Mouse (Mus musculus): ENCODE data around the gene Usp53.
"Not testable (repeated sequence)": the region's sequence is repeated elsewhere in the genome, so short reads cannot be mapped to it uniquely, and the experiment has no call there.

The Usp53 gene

GRCm38 (mm10) chr3:122943387-122943890 is 40.9 kb downstream of the Usp53 start:
- no peak for DNase-seq (ENCODE audit: low spot score)

DNA sequence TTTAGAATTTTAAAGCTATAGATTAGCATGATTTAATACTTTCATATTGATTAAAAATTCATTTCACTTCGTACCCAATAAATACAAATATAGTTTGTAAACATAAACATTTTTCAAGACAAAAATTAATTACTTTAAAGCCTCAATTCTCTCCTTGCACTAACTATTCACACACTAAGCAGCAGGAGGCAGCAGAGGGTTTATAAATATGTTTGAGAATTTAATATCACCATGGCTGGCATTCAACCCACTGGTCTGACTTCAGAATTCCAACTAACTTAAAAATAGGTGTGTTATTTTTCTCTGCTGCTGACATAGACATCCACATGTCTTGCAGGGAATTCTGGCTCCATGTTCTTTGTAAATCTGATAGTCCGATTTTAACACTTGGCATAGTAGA is 45.1 kb downstream of the Usp53 start:
- DNase-seq (ENCODE audit: low spot score), result peak; percentile 50

- DNase-seq (ENCODE audit: low spot score), result not testable (repeated sequence)
These were observed 47.1 kb downstream of the Usp53 start for GRCm38 (mm10) chr3:122937176-122937575.

DNA sequence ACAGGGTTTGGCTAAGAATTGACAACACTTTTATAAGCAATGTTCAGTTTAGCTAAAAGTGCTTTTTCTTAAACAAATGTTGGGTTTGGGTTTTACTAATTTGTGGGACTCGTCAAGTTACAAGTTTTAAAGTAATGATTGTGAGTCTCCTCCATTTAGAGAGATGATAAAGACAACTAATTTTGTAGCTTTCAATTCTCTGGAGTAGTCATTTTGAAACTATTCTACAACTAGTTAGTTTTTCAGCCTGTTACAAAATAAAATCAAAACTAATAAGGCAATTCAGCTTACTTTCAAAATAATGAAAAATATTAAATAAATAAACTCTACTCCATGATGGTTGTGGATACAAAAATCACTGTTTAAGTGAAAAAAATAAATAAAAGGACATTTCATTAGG is 51.8 kb downstream of the Usp53 start:
- no peak for DNase-seq (ENCODE audit: low spot score)

GRCm38 (mm10) chr3:122929723-122930122 is 54.6 kb downstream of the Usp53 start:
- no peak for DNase-seq (ENCODE audit: low spot score)

GRCm38 (mm10) chr3:122924009-122924914 is 60.0 kb downstream of the Usp53 start, which contains the start of gene 1810037I17Rik:
1810037I17Rik (plus strand) TSS chr3:122924203.
- DNase-seq (ENCODE audit: low spot score), result peak; percentile 99

DNA sequence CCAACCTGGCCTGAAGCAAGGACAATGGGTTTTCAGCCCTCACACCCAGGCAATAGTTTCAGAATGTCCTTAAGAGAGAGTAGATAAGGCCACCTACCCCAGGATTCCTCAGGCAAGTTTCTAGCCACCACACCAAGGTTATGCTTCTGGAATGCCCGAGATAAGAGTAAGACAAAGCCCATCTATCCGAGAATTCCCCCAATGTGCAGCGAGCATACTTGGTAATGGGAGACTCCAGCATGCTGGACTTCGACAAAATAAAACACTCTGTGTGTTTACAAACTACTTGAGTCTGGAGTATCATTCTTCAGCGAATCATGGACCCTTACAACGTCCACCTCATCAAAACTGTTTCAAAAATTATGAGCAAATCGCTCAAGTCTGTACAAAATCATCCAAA is 61.2 kb downstream of the Usp53 start:
- DNase-seq (ENCODE audit: low spot score), result no peak

- DNase-seq (ENCODE audit: low spot score), result no peak
These were observed 62.4 kb downstream of the Usp53 start for GRCm38 (mm10) chr3:122921676-122922527.

- DNase-seq (ENCODE audit: low spot score), result no peak
These were observed 63.5 kb downstream of the Usp53 start for GRCm38 (mm10) chr3:122920572-122921435.

GRCm38 (mm10) chr3:122919260-122919659 is 65.0 kb downstream of the Usp53 start, which contains the start of gene Gm10959:
Gm10959 (minus strand) TSS chr3:122919360.
- no peak for DNase-seq (ENCODE audit: low spot score)

GRCm38 (mm10) chr3:122918672-122919071 is 65.6 kb downstream of the Usp53 start:
- DNase-seq (ENCODE audit: low spot score), result no peak

DNA sequence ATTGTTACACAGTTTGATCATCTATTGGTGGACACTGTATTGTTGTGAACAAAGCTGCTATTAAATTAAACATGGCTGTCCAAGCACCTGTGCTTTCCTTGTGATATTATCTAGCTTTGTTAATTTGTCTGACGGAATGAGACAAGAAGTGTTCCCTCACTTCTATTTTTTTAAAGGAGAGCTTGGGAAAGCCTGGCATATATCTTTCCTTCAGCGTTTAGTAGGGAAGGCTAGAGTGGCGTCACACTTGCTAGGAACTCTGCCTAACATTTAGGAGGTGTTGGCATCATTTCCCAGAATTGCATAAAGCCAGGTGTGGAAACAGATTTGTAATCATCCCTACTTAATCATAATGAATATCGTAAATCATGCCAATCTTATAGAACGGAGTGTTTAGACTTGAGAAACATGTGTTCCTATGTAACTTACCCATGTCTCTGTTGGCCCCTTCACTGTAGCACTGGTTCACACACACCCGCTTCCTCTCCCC is 68.1 kb downstream of the Usp53 start:
- DNase-seq (ENCODE audit: low spot score), result no peak

DNA sequence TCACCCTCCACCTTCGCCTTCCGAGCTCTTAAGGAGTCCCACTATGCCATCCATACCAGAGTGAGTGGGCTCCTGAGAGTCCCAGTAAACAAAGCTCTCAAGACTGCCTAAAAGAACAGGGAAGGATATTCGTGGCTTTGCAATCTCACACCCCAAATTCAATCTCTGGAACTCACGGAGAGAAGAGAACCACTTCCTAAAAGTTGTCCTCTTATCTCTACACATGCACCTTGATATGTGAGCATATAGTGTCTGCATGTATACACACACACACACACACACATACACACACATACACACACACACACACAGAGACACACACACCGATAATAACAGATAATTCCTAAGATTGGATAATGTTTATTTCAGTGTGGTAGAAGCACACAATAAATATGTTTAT is 68.8 kb downstream of the Usp53 start:
- DNase-seq (ENCODE audit: low spot score), result no peak

DNA sequence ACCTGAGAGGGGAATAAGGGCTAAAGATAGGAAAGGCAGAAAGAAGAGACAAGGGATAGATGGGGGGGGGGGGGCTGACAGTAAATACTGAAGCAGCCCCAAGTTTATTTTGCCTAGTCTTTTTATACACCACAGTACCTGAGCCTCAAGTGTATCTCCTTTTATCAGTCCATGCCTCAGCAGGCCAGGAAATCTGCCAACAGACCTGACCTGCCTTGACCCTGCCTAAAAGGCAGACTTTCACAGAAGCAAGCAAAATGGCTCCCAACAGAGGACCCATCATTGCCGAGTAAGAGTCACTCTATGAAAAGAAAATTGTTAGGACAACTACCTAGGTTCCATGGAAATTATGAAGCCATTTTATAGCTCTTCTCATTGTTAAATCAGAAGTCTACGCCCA is 76.5 kb downstream of the Usp53 start:
- no peak for DNase-seq (ENCODE audit: low spot score)

GRCm38 (mm10) chr3:122903746-122904433 is 80.4 kb downstream of the Usp53 start:
- DNase-seq (ENCODE audit: low spot score), result peak; percentile 52

DNA sequence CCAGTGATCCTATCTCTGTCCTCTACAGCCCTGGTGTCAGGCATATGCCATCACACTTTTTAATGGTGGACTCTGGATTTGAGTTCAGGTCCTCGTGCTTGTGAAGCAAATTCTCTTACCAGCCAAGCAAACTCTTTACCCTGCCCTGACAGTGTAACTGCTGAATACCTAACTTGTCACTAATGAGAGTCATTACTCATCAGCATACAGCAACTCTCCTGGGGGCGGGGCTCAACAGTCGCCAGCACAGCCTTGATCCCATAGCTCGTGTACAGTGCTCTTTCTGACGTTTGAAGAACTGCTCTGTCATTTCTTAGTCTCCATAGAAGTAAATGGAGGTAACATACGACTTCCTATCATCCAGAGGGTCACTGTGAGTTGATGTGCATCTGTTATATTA is 86.1 kb downstream of the Usp53 start:
- DNase-seq (ENCODE audit: low spot score), result no peak

DNA sequence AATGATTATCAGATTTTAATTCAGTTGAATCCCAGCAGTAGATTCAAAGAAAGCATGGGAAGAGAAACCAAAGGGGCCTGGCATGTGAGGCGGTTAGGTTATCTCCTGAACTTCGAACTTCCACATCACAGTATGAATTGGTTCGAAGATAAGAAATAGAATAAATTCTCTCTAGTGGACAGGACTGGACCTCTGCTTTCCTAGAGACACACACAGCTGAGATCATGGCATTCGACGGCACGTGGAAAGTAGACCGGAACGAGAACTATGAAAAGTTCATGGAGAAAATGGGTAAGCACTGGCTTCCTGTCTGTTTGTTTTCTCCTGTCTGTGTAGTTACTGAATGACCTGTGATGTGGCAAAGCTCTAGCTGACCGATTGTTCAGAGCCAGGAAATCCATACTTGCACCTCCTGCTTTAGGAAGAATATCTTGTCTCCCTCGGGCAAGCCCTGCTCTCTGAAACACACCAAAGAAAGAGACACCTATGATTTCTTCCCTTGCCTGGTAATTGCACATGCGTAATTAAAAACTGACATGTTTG is 89.0 kb downstream of the Usp53 start:
- DNase-seq (ENCODE audit: low spot score), result no peak

GRCm38 (mm10) chr3:122894772-122895171 is 89.5 kb downstream of the Usp53 start, which contains the start of gene Fabp2:
Fabp2 (plus strand) TSS chr3:122895072.
- DNase-seq (ENCODE audit: low spot score), result no peak

- no peak for DNase-seq (ENCODE audit: low spot score)
These were observed 95.9 kb downstream of the Usp53 start for GRCm38 (mm10) chr3:122888371-122888819.
